Mouse (Mus musculus): Measurements from ENCODE around the gene Bbs7. TPM values are rescaled to one million over a fixed set of nuclear protein-coding genes. Genes with fewer than 3 reads are reported as not detected.
"Not testable (repeated sequence)": the region's sequence is repeated elsewhere in the genome, so short reads cannot be mapped to it uniquely, and the experiment has no call there.

The Bbs7 gene
- total RNA-seq (2014; rRNA removed): 4.2 and 6.1 TPM in 2 replicates
- polyA plus RNA-seq (2012; rRNA removed): 0.65 and 1.8 TPM in 2 replicates

DNA sequence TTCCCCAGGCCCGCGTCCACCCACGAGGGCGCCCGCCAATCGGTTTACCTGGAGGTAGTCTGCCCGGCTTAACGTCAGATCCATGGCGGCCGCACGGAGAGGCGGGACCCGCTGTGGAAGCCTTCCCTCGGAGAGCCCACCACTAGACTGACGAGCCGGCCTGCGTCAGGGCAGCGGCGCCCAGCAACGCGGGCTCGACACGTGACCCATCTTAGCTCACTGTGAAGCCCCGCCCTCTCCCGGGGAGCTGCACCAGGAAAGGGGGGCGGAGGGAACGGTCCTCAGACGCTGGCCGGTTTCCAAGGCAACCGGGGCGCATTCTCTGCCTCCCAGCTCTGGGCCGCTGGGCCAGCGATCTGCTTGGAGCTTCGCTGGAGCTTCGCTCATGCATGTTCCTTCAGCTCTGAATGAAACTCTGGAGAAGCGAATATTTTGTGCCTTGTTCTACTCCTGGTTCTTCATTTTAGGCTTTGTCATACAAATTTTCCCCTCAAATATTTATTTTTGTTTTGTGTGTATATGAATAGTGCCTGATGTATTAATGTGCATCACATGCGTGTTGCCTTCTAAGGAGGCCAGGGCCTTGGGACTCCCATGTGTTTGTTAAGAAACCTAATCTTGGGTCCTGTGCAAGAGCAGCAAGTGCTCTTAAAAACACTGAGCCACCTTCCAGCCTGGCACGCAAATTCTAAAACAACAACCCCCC, at the start of gene Bbs7:
TSS of gene Bbs7 (minus strand) at position 276 of the 706 bp plus-strand sequence.
- Histone ChIP-seq H3K27ac (replicated peaks; ENCODE audit: insufficient read depth, low read depth, low read length) (0 out of 2 replicates have a peak within 1 kb of the TSS, but pooled peaks have one; percentile 4), H3K36me3 (ENCODE audit: control insufficient read depth, insufficient read depth, low read length) (no peaks in the 10 kb centered on the region), H3K27me3 (ENCODE audit: control insufficient read depth, insufficient read depth, low read length) (no peaks in the 10 kb centered on the region), H3K79me2 (ENCODE audit: control insufficient read depth, insufficient read depth, low read length) (no peaks in the 10 kb centered on the region), H3K4me3 (ENCODE audit: insufficient read depth, low read depth, low read length) (peak within 1 kb of the TSS; percentile 95), H3K9ac (ENCODE audit: low read depth, low read length) (peak within 1 kb of the TSS; percentile 93), H3K4me1 (ENCODE audit: control insufficient read depth, insufficient read depth, low read length) (peaks cover 3% of the 10 kb centered on the region; the same call in 1 of the 2 replicates)
- TF ChIP-seq CTCF (IDR thresholded peaks at IDR 0.05; ENCODE audit: low read depth, low read length) (no peak), POLR2A (IDR thresholded peaks at IDR 0.05; ENCODE audit: extremely low read depth, insufficient read depth, low read length) (0 out of 2 replicates have a peak, but pooled peaks have one; percentile 43)
- DNase-seq (ENCODE audit: extremely low read depth, low read depth, low spot score): peak; percentile 74
- WGBS: 5% methylated on average over 38 of the region's 38 CpGs

GRCm38 (mm10) chr3:36645245-36645559, 31.9 kb upstream of the Bbs7 start:
- H3K9ac ChIP-seq (ENCODE audit: low read depth, low read length); H3K27ac ChIP-seq (replicated peaks; ENCODE audit: insufficient read depth, low read depth, low read length); H3K36me3 ChIP-seq (ENCODE audit: control insufficient read depth, insufficient read depth, low read length); DNase-seq (ENCODE audit: extremely low read depth, low read depth, low spot score); H3K79me2 ChIP-seq (ENCODE audit: control insufficient read depth, insufficient read depth, low read length); H3K4me3 ChIP-seq (ENCODE audit: insufficient read depth, low read depth, low read length); H3K4me1 ChIP-seq (ENCODE audit: control insufficient read depth, insufficient read depth, low read length); H3K27me3 ChIP-seq (ENCODE audit: control insufficient read depth, insufficient read depth, low read length): not testable (repeated sequence)

DNA sequence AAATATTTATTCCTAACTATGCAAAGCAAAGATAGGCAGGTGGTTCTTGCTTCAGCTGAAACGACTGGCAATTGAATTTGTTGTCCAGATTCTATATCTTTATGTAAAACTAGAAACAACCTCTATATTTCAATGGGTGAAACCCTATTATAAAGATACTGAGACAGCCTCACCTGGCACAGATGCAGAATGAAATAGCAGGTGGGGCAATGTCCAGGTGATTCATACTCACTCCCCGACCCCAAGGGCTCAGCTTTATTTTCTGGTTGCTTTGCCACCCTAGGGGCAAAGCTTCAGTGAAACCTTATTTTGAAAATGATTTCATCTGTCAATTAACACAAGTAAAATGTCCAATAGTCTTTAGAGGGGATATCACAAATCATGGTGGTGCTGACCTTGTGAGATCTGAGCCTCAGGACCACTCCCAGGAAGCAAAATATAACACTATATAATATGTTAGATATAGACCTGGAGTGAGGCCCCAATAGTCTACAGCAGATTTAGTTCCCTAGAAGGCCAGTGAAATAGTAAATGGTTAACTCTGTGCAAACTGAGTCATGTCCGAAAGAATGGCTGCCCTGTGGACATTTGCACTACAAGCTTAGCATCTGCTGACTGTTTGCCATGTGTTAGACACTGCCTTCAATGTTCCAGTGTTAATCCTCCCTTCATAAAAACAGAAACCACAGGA, 31.4 kb upstream of the Bbs7 start:
- Histone ChIP-seq H3K4me1 (ENCODE audit: control insufficient read depth, insufficient read depth, low read length) (no peaks in the 10 kb centered on the region), H3K27ac (replicated peaks; ENCODE audit: insufficient read depth, low read depth, low read length) (no peak overlapping the region), H3K9ac (ENCODE audit: low read depth, low read length) (no peak overlapping the region), H3K27me3 (ENCODE audit: control insufficient read depth, insufficient read depth, low read length) (no peaks in the 10 kb centered on the region), H3K79me2 (ENCODE audit: control insufficient read depth, insufficient read depth, low read length) (no peaks in the 10 kb centered on the region), H3K4me3 (ENCODE audit: insufficient read depth, low read depth, low read length) (no peak overlapping the region), H3K36me3 (ENCODE audit: control insufficient read depth, insufficient read depth, low read length) (no peaks in the 10 kb centered on the region)
- 46% methylated on average over 3 of the region's 3 CpGs for WGBS
- no peak for DNase-seq (ENCODE audit: extremely low read depth, low read depth, low spot score)
- TF ChIP-seq POLR2A (IDR thresholded peaks at IDR 0.05; ENCODE audit: extremely low read depth, insufficient read depth, low read length) (no peak), CTCF (IDR thresholded peaks at IDR 0.05; ENCODE audit: low read depth, low read length) (no peak)

DNA sequence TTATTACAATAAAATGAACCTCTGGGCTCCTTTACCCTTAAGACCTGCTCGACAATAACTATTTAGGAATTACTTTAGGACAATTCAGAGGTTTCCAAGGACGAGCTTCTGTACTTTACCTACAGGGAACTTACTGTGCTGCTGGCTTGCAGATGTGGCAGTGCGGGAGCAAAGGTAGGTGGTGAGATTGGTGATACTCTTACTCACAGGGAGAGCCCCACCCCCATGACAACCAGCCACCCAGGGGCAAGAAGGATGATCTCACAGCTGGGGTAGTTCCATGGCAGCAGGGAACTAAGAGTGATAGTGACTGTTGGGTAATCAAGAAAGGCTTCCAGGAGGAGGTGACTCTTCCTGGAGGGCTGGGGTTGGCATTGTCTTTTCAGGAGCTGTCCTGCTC, 30.1 kb upstream of the Bbs7 start:
- Histone ChIP-seq H3K79me2 (ENCODE audit: control insufficient read depth, insufficient read depth, low read length) (no peaks in the 10 kb centered on the region), H3K36me3 (ENCODE audit: control insufficient read depth, insufficient read depth, low read length) (no peaks in the 10 kb centered on the region), H3K27ac (replicated peaks; ENCODE audit: insufficient read depth, low read depth, low read length) (no peak overlapping the region), H3K27me3 (ENCODE audit: control insufficient read depth, insufficient read depth, low read length) (no peaks in the 10 kb centered on the region), H3K4me1 (ENCODE audit: control insufficient read depth, insufficient read depth, low read length) (no peaks in the 10 kb centered on the region), H3K9ac (ENCODE audit: low read depth, low read length) (no peak overlapping the region), H3K4me3 (ENCODE audit: insufficient read depth, low read depth, low read length) (no peak overlapping the region)
- 89% methylated on average over 3 of the region's 3 CpGs for WGBS
- no peak for TF ChIP-seq POLR2A (IDR thresholded peaks at IDR 0.05; ENCODE audit: extremely low read depth, insufficient read depth, low read length)
- no peak for TF ChIP-seq CTCF (IDR thresholded peaks at IDR 0.05; ENCODE audit: low read depth, low read length)
- DNase-seq (ENCODE audit: extremely low read depth, low read depth, low spot score): no peak

- H3K27me3 ChIP-seq (ENCODE audit: control insufficient read depth, insufficient read depth, low read length): no peaks in the 10 kb centered on the region
- no peaks in the 10 kb centered on the region for H3K4me1 ChIP-seq (ENCODE audit: control insufficient read depth, insufficient read depth, low read length)
- no peak overlapping the region for H3K27ac ChIP-seq (replicated peaks; ENCODE audit: insufficient read depth, low read depth, low read length)
- no peak for DNase-seq (ENCODE audit: extremely low read depth, low read depth, low spot score)
- no peaks in the 10 kb centered on the region for H3K79me2 ChIP-seq (ENCODE audit: control insufficient read depth, insufficient read depth, low read length)
- no peaks in the 10 kb centered on the region for H3K36me3 ChIP-seq (ENCODE audit: control insufficient read depth, insufficient read depth, low read length)
- 74% methylated on average over 13 of the region's 13 CpGs for WGBS
- no peak overlapping the region for H3K9ac ChIP-seq (ENCODE audit: low read depth, low read length)
- no peak overlapping the region for H3K4me3 ChIP-seq (ENCODE audit: insufficient read depth, low read depth, low read length)
- TF ChIP-seq POLR2A (IDR thresholded peaks at IDR 0.05; ENCODE audit: extremely low read depth, insufficient read depth, low read length): no peak
- TF ChIP-seq CTCF (IDR thresholded peaks at IDR 0.05; ENCODE audit: low read depth, low read length): no peak
These were observed 29.5 kb upstream of the Bbs7 start for GRCm38 (mm10) chr3:36642736-36643135.

DNA sequence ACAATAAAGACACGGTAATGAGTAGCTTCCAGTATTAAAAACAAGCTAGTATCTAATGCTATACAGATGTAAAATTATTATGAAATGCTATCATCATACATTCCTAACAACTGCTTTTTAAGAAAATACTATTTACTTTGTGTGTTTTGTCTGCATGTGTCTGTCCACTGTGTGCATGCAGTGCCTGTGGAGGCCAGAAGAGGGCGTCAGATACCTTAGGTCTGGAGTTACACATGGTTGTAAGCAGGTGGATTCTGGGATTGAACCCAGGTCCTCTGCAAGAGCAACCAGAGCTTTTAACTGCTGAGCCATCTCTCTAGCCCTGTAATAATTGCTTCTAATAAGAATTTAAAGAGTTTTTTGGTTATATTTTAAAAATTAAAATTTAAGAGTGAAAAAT, 27.5 kb upstream of the Bbs7 start:
- Histone ChIP-seq H3K4me1 (ENCODE audit: control insufficient read depth, insufficient read depth, low read length) (no peaks in the 10 kb centered on the region), H3K27ac (replicated peaks; ENCODE audit: insufficient read depth, low read depth, low read length) (no peak overlapping the region), H3K27me3 (ENCODE audit: control insufficient read depth, insufficient read depth, low read length) (no peaks in the 10 kb centered on the region), H3K9ac (ENCODE audit: low read depth, low read length) (no peak overlapping the region), H3K4me3 (ENCODE audit: insufficient read depth, low read depth, low read length) (no peak overlapping the region), H3K36me3 (ENCODE audit: control insufficient read depth, insufficient read depth, low read length) (no peaks in the 10 kb centered on the region), H3K79me2 (ENCODE audit: control insufficient read depth, insufficient read depth, low read length) (no peaks in the 10 kb centered on the region)
- WGBS: 80% methylated on average over 2 of the region's 2 CpGs
- DNase-seq (ENCODE audit: extremely low read depth, low read depth, low spot score): no peak
- TF ChIP-seq CTCF (IDR thresholded peaks at IDR 0.05; ENCODE audit: low read depth, low read length) (peak; percentile 20; the same call in 1 of the 2 replicates), POLR2A (IDR thresholded peaks at IDR 0.05; ENCODE audit: extremely low read depth, insufficient read depth, low read length) (no peak)
